Mouse (Mus musculus): ENCODE data around the gene Gm14308. TPM values are rescaled to one million over a fixed set of nuclear protein-coding genes. Genes with fewer than 3 reads are reported as not detected.

Gm14308 gene
- 0.90 TPM for polyA plus RNA-seq (2015; fragmentation: Illumina TruSeq; extraction: RNeasy Lipid Tissue Mini Kit (QIAGEN cat#74804); ENCODE audit: insufficient read depth, low read depth, low replicate concordance)

DNA sequence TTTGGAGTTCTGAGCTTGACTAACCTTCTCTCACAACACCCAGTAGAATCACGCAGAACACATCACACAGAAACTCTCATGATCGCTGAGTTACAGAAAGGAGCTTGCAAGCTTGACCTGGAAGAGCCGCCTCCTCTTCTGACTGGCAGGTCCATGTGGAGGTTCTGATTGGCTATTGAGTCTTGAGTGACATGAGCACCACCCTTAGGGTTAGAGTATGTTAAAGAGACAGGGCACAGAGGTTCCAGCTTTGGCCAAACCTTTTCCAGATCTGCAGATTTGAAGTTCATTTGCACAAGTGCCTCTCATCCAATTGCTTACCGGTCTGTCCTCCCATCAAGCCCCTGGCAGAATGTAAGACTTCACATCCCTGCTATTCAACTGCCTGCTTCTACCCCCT lies at the start of gene Gm14308:
Gene Gm14308, minus strand, starts transcription at position 101 of the 400 bp plus-strand sequence.

GRCm38 (mm10) chr2:176670222-176670621 lies 34.1 kb upstream of the Gm14308 start, which contains the start of gene Zfp973:
TSS of gene Zfp973 (plus strand) at chr2:176670522.

Other genes starting within 250 kb of the Gm14308 start
- gene Gm14435, start 212.8 kb downstream of the Gm14308 start, polyA plus RNA-seq (2015; fragmentation: Illumina TruSeq; extraction: RNeasy Lipid Tissue Mini Kit (QIAGEN cat#74804); ENCODE audit: insufficient read depth, low read depth, low replicate concordance): 4.5 TPM
- gene Gm14434, start 149.6 kb downstream of the Gm14308 start, polyA plus RNA-seq (2015; fragmentation: Illumina TruSeq; extraction: RNeasy Lipid Tissue Mini Kit (QIAGEN cat#74804); ENCODE audit: insufficient read depth, low read depth, low replicate concordance): not detected
- gene Zfp967, start 115.3 kb downstream of the Gm14308 start, polyA plus RNA-seq (2015; fragmentation: Illumina TruSeq; extraction: RNeasy Lipid Tissue Mini Kit (QIAGEN cat#74804); ENCODE audit: insufficient read depth, low read depth, low replicate concordance): not detected
- 1.6 TPM for gene Zfp973, start 34.2 kb upstream of the Gm14308 start, polyA plus RNA-seq (2015; fragmentation: Illumina TruSeq; extraction: RNeasy Lipid Tissue Mini Kit (QIAGEN cat#74804); ENCODE audit: insufficient read depth, low read depth, low replicate concordance)
- gene Gm14305, start 72.0 kb upstream of the Gm14308 start, polyA plus RNA-seq (2015; fragmentation: Illumina TruSeq; extraction: RNeasy Lipid Tissue Mini Kit (QIAGEN cat#74804); ENCODE audit: insufficient read depth, low read depth, low replicate concordance): 3.7 TPM
- gene Gm14295, start 162.3 kb upstream of the Gm14308 start, polyA plus RNA-seq (2015; fragmentation: Illumina TruSeq; extraction: RNeasy Lipid Tissue Mini Kit (QIAGEN cat#74804); ENCODE audit: insufficient read depth, low read depth, low replicate concordance): 2.9 TPM
- not detected for gene Gm14408, start 194.8 kb upstream of the Gm14308 start, polyA plus RNA-seq (2015; fragmentation: Illumina TruSeq; extraction: RNeasy Lipid Tissue Mini Kit (QIAGEN cat#74804); ENCODE audit: insufficient read depth, low read depth, low replicate concordance)